Mouse (Mus musculus) kidney, adult 2 months (tissue): ENCODE data around the gene Mfsd4b1.

Experiments used
- CTCF ChIP-seq: fragments of 200-500 bp; conservative IDR thresholded peaks from 2 replicates; pipeline ENCODE4 v1.5.1; 2011; ENCODE audit warnings: low read depth, mild to moderate bottlenecking, control low read depth, low read length, moderate library complexity, mixed read lengths; ENCODE audit not compliant: insufficient read depth, insufficient read length
- POLR2A ChIP-seq: fragments of 200-500 bp; IDR thresholded peaks from one replicate; pipeline ENCODE4 v1.6.1; 2011; ENCODE audit warnings: low read depth, low read length, control low read depth

GRCm38 (mm10) chr10:40069270-40069669 is 44.2 kb upstream of the Mfsd4b1 start:
- TF ChIP-seq POLR2A (no peak), CTCF (no peak)
